Mouse (Mus musculus) lung, postnatal 36 days (tissue): ENCODE data around the gene Snapc4.

Experiments used
- DNase-seq: peaks from one replicate; pipeline ENCODE4 v3.0.0; 2022; ENCODE audit warnings: mixed read lengths

Snapc4 gene

GRCm38 (mm10) chr2:26338302-26339203, 41.9 kb downstream of the Snapc4 start:
- DNase-seq = no peak

- no peak for DNase-seq
These were observed 49.8 kb downstream of the Snapc4 start for GRCm38 (mm10) chr2:26330702-26331101.

- no peak for DNase-seq
These were observed 50.4 kb downstream of the Snapc4 start for GRCm38 (mm10) chr2:26330056-26330468.

- DNase-seq = peak; percentile 27
These were observed 51.1 kb downstream of the Snapc4 start for GRCm38 (mm10) chr2:26329402-26329801.

- peak; percentile 58 for DNase-seq
These were observed 52.6 kb downstream of the Snapc4 start for GRCm38 (mm10) chr2:26327852-26328251.

GRCm38 (mm10) chr2:26325386-26326181, 54.9 kb downstream of the Snapc4 start:
- DNase-seq = peak; percentile 77

GRCm38 (mm10) chr2:26324917-26325316, 55.5 kb downstream of the Snapc4 start:
- peak; percentile 65 for DNase-seq

GRCm38 (mm10) chr2:26323589-26324325, 56.7 kb downstream of the Snapc4 start:
- DNase-seq = no peak

- no peak for DNase-seq
These were observed 59.9 kb downstream of the Snapc4 start for GRCm38 (mm10) chr2:26320245-26321185.

- no peak for DNase-seq
These were observed 60.8 kb downstream of the Snapc4 start for GRCm38 (mm10) chr2:26319519-26320244.

GRCm38 (mm10) chr2:26319109-26319508, 61.3 kb downstream of the Snapc4 start:
- no peak for DNase-seq

- no peak for DNase-seq
These were observed 62.3 kb downstream of the Snapc4 start for GRCm38 (mm10) chr2:26317991-26318672.

GRCm38 (mm10) chr2:26317371-26317770, 63.1 kb downstream of the Snapc4 start:
- no peak for DNase-seq

GRCm38 (mm10) chr2:26316576-26317246, 63.7 kb downstream of the Snapc4 start:
- DNase-seq = no peak

GRCm38 (mm10) chr2:26315925-26316311, 64.5 kb downstream of the Snapc4 start:
- peak; percentile 69 for DNase-seq

GRCm38 (mm10) chr2:26315072-26315924, 65.2 kb downstream of the Snapc4 start, which contains the start of gene Gpsm1:
TSS of gene Gpsm1 (plus strand) at chr2:26315515.
- peak; percentile 91 for DNase-seq

- DNase-seq = peak; percentile 76
These were observed 66.0 kb downstream of the Snapc4 start for GRCm38 (mm10) chr2:26314281-26315071.

- DNase-seq = no peak
These were observed 67.1 kb downstream of the Snapc4 start for GRCm38 (mm10) chr2:26313394-26313793.
